Mouse (Mus musculus) embryonic facial prominence, embryonic 13.5 days (tissue): ENCODE results near the gene Tsga10ip. TPM values are rescaled to one million over a fixed set of nuclear protein-coding genes. Genes with fewer than 3 reads are reported as not detected.
"Not testable (repeated sequence)": the region's sequence is repeated elsewhere in the genome, so short reads cannot be mapped to it uniquely, and the experiment has no call there.

Experiments used
- ATAC-seq: fragments of 200-750 bp; cut with Nextera tagmentation; 2 replicates; pipeline ENCODE4 v1.8.0; 2017; ENCODE audit warnings: low read depth; ENCODE audit not compliant: insufficient number of reproducible peaks, insufficient read depth, low FRiP score, low TSS enrichment
- H3K27ac ChIP-seq: fragments of 300-500 bp; sonication (generic); 2 replicates; pipeline ENCODE4 v1.5.1; 2015; ENCODE audit warnings: moderate library complexity, mild to moderate bottlenecking, inconsistent platforms
- H3K27me3 ChIP-seq: fragments of 300-500 bp; sonication (generic); 2 replicates; pipeline ENCODE4 v1.6.1; 2015; ENCODE audit warnings: mild to moderate bottlenecking, inconsistent platforms
- H3K36me3 ChIP-seq: fragments of 300-500 bp; sonication (generic); 2 replicates; pipeline ENCODE4 v1.6.1; 2015; ENCODE audit warnings: mild to moderate bottlenecking, inconsistent platforms
- H3K4me1 ChIP-seq: fragments of 300-500 bp; sonication (generic); 2 replicates; pipeline ENCODE4 v1.6.1; 2015; ENCODE audit warnings: inconsistent platforms
- H3K4me2 ChIP-seq: fragments of 300-500 bp; sonication (generic); 2 replicates; pipeline ENCODE4 v1.6.1; 2015; ENCODE audit warnings: moderate library complexity, mild to moderate bottlenecking, inconsistent platforms
- H3K4me3 ChIP-seq: fragments of 300-500 bp; sonication (generic); 2 replicates; pipeline ENCODE4 v1.5.1; 2015; ENCODE audit warnings: mild to moderate bottlenecking, inconsistent platforms
- H3K9ac ChIP-seq: fragments of 300-500 bp; sonication (generic); 2 replicates; pipeline ENCODE4 v1.6.1; 2015; ENCODE audit warnings: mild to moderate bottlenecking, inconsistent platforms
- H3K9me3 ChIP-seq: fragments of 300-500 bp; sonication (generic); 2 replicates; pipeline ENCODE4 v1.6.1; 2016; ENCODE audit warnings: inconsistent platforms
- WGBS: fragments of 180-500 bp; shearing (Covaris S2); methylation state at CpG from one replicate; pipeline ENCODE4 v1.1.7; 2015; ENCODE audit warnings: mixed read lengths; 5-methylcytosine and 5-hydroxymethylcytosine counted together
- polyA plus RNA-seq: library from polyadenylated mRNA; unstranded; fragments of >200 nt; fragmentation: Nextera tagmentation; extraction: Ambion mirVana; gene quantifications from 2 replicates; pipeline ENCODE4 v1.2.1, GENCODE M21; 2015

Gene Tsga10ip
- polyA plus RNA-seq, 1 experiment from 2014 or later, result not detected

DNA sequence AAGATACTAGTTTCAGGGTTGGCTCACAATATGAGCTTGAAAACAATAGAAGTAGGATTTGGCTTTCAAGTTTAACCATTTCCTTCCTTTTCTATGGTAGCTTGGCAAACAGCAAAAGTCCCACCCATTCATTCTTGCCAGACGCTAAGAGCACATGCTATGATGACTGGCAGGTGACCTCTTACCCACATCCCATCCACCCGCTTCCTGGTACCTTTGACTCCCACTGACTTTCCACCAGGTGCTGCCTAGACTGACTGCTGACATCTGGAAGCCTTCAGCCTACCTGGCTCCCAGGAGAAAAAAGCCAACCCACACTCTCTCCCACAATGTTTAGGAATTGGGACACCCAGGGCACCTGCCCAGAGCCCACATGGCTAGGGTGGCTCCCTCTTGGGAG is 38.2 kb downstream of the Tsga10ip start:
- H3K36me3 ChIP-seq, result peaks cover 35% of the 10 kb centered on the region
- no peak overlapping the region for H3K27ac ChIP-seq
- 91% methylated on average over 2 of the region's 2 CpGs for WGBS
- peaks cover 19% of the 10 kb centered on the region for H3K4me1 ChIP-seq
- H3K4me2 ChIP-seq, result no peak overlapping the region
- H3K9ac ChIP-seq, result no peak overlapping the region
- no peak for ATAC-seq
- no peaks in the 10 kb centered on the region for H3K27me3 ChIP-seq
- H3K4me3 ChIP-seq, result no peak overlapping the region
- H3K9me3 ChIP-seq, result no peaks in the 10 kb centered on the region

DNA sequence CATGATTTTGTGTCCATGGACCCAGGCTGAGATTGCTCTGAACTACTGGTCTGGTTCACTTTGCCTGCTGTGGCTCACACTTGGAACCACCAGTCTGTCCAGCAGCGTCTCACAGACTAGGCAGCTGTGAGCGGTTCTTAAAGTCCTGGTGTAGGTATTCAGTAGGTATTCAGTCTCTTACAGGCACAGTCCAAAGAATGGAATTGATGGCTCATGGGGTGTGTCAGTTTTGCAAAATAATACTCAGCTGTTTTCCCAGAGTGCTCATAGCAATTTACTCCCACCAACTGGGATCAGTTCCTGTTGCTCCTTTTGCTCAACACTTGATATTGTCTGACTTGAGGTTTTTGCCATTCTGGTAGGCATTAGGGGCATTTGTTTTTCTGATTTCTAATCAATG is 40.1 kb downstream of the Tsga10ip start:
- H3K36me3 ChIP-seq, result peaks cover 25% of the 10 kb centered on the region
- no peak overlapping the region for H3K27ac ChIP-seq
- 84% methylated on average over 2 of the region's 2 CpGs for WGBS
- H3K4me1 ChIP-seq, result peaks cover 6% of the 10 kb centered on the region
- no peaks in the 10 kb centered on the region for H3K9me3 ChIP-seq
- no peaks in the 10 kb centered on the region for H3K27me3 ChIP-seq
- no peak overlapping the region for H3K4me2 ChIP-seq
- no peak overlapping the region for H3K9ac ChIP-seq
- ATAC-seq, result no peak
- H3K4me3 ChIP-seq, result no peak overlapping the region

DNA sequence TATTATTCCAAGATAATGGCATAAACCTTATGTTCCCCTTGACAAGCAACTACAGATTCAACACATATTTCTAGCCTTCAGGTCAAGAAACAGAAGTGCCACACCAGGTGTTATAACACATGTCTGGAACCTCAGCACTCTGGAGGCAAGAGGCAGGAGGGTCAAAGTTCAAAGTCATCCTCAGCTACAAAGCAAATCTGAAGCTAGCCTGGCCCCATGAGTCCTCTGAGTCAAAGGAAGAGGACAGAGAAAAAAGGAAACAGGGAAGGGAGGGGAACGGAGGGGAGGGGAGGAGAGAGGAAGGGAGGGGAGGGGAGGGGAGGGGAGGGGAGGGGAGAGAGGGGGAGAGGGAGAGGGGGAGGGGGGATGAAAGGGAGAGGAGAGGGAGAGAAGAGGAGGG is 46.2 kb downstream of the Tsga10ip start:
- Histone ChIP-seq H3K9me3 (no peaks in the 10 kb centered on the region), H3K36me3 (no peaks in the 10 kb centered on the region), H3K27ac (no peak overlapping the region), H3K27me3 (no peaks in the 10 kb centered on the region), H3K4me3 (no peak overlapping the region), H3K9ac (no peak overlapping the region), H3K4me2 (no peak overlapping the region), H3K4me1 (no peaks in the 10 kb centered on the region)
- no CpG with 5 or more reads among the region's 1 CpGs for WGBS
- no peak for ATAC-seq

- Histone ChIP-seq H3K9me3 (no peaks in the 10 kb centered on the region), H3K27ac (no peak overlapping the region), H3K36me3 (no peaks in the 10 kb centered on the region), H3K4me2 (no peak overlapping the region), H3K4me3 (no peak overlapping the region), H3K9ac (0 out of 2 replicates have a peak overlapping the region, but pooled peaks have one; percentile 16), H3K4me1 (peaks cover 6% of the 10 kb centered on the region; the same call in 1 of the 2 replicates), H3K27me3 (peaks cover 6% of the 10 kb centered on the region)
- 70% methylated on average over 2 of the region's 2 CpGs for WGBS
- no peak for ATAC-seq
Observed at GRCm38 (mm10) chr19:5353609-5354008, 48.7 kb downstream of the Tsga10ip start.

DNA sequence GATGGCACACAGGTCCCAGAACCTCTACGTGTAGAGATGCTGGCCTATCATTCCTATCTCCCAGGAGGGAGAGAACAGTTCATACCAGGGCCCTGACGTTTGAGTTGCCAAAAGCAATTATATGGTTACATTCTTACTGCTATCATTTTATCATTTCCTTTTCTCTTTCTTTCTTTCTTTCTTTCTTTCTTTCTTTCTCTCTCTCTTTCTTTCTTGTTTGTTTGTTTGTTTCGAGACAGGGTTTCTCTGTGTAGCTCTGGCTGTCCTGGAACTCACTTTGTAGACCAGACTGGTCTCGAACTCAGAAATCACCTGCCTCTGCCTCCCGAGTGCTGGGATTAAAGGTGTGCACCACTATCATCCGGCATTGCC is 52.8 kb downstream of the Tsga10ip start, which contains the start of gene Cst6:
TSS of gene Cst6 (minus strand) at position 73 of the 372 bp plus-strand sequence.
- H3K4me1 ChIP-seq, H3K27ac ChIP-seq, H3K9me3 ChIP-seq, ATAC-seq, H3K36me3 ChIP-seq: not testable (repeated sequence)
- Histone ChIP-seq H3K4me3 (peak within 1 kb of the TSS; percentile 39), H3K27me3 (peaks cover 12% of the 10 kb centered on the region), H3K9ac (peak within 1 kb of the TSS; percentile 69), H3K4me2 (peak within 1 kb of the TSS; percentile 69)
- WGBS, result 60% methylated on average over 6 of the region's 6 CpGs

DNA sequence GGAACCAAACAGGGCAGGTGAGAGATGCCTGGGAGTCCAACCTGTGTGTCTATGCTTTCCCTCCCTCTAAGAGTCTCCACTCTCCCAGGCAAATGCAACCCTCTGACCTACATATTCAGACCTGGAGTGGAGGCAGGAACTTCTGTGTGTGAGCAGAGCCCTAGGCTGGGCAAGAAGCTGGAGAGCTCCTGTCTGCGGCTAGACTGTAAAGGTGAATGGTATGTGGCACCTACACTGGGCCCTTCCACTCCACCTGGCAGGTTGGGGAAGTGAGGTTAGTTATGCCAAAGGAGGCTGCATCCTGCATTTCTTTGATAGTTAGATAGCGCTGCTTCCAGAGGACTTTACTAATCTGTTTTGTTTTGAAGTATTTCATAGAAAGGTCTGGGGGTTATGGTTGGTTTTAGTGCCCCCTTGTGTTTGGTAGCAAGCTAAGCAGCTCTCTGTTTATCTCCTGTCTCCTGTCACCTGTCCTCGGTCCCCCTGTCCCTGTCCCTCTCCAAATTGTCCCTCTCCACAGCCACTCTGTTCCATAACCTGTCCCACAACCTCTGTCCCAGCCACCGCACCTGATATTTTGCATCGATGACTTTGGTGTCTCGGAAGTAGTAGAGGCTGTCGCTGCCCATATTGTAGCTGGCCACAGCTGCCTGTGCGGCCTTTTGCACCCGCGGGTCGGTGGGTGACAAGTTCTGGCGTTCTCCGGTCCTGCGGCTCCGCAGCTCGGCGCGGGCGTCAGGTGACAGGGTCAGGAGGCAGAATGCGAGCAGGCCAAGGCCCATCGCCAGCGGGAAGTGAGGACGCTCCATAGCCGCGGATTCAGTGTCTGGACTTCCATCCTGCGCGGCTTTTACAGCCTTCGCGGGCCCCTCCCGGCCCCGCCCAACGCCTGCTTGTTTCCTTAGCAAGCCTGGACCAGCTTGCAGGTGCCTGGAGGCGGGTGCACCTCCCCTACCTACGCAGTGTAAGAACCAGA is 53.5 kb downstream of the Tsga10ip start:
- 4% methylated on average over 34 of the region's 34 CpGs for WGBS
- no peak for ATAC-seq
- peak overlapping the region; percentile 69 for H3K4me2 ChIP-seq
- H3K4me3 ChIP-seq, result peak overlapping the region; percentile 39
- no peaks in the 10 kb centered on the region for H3K36me3 ChIP-seq
- peak overlapping the region; percentile 69 for H3K9ac ChIP-seq
- H3K27me3 ChIP-seq, result peaks cover 12% of the 10 kb centered on the region
- no peaks in the 10 kb centered on the region for H3K9me3 ChIP-seq
- no peak overlapping the region for H3K27ac ChIP-seq
- peaks cover 6% of the 10 kb centered on the region; the same call in 1 of the 2 replicates for H3K4me1 ChIP-seq

GRCm38 (mm10) chr19:5348064-5348463 is 54.3 kb downstream of the Tsga10ip start:
- Histone ChIP-seq H3K27ac (no peak overlapping the region), H3K27me3 (peaks cover 12% of the 10 kb centered on the region), H3K4me3 (no peak overlapping the region), H3K4me2 (no peak overlapping the region), H3K9me3 (no peaks in the 10 kb centered on the region), H3K36me3 (no peaks in the 10 kb centered on the region), H3K4me1 (peaks cover 6% of the 10 kb centered on the region; the same call in 1 of the 2 replicates), H3K9ac (no peak overlapping the region)
- no peak for ATAC-seq
- WGBS, result 72% methylated on average over 6 of the region's 6 CpGs

DNA sequence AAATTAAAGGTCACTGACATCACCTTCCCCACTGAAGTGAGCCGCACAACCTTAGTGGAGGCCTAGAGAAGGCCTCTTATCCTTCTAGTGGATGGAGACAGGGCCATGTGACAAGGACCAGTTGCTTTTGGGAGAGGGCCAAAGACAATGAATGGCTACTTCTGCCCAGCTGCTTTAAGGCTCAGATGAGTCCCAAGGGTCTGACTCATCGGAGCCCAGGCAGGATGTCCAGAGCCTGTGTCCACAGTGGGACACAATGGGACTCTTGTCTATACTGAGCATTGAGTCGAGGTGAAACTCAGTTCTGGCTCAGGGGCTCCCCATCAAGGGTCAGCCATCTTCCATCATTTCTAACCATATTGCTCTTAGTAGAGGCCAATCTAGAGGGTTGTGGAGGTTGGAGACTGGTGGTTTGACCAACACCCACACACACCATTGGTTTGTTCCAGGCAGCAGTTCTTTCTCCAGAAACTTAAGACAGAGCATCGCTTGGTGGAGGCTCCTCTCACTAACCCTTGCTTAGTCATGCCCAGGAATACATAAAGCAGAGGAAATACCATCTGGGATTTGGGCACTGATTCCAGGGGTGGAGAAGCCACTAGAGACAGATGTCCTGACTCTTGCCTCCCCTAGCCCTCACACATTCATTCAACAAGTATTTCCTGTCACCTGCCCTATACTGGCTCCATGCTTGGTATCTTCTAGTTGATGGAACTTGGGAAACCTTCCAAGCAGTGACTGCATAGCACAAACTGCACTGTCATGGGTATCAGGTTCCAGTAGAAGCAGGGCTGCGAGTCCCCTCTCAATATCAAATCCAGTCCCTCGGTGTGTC is 56.8 kb downstream of the Tsga10ip start:
- H3K4me1 ChIP-seq, result peaks cover 6% of the 10 kb centered on the region; the same call in 1 of the 2 replicates
- no peaks in the 10 kb centered on the region for H3K36me3 ChIP-seq
- no peak overlapping the region for H3K4me3 ChIP-seq
- peaks cover 12% of the 10 kb centered on the region for H3K27me3 ChIP-seq
- WGBS, result 58% methylated on average over 6 of the region's 6 CpGs
- no peak for ATAC-seq
- H3K9me3 ChIP-seq, result no peaks in the 10 kb centered on the region
- H3K9ac ChIP-seq, result no peak overlapping the region
- no peak overlapping the region for H3K4me2 ChIP-seq
- H3K27ac ChIP-seq, result no peak overlapping the region

DNA sequence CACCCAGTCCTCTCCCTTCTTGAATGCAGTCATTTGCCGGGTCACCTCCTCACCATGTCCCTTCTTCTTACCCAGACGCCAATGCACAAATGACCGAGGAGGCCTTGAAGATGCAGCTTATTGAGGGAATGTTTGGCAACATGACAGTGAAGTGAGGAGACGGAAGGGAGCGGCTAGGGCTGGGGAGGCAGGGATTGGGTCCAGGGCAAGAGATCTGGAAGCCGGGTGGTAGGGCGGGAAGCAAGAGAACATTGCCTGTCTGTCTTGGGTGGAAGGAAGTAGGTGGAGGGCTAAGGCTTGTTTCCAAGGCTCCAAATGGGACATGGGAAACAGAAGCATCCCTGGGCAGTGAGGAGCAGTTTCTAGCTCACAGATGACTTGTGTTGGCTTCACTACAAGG is 61.0 kb downstream of the Tsga10ip start:
- H3K27me3 ChIP-seq, result no peaks in the 10 kb centered on the region
- H3K36me3 ChIP-seq, result no peaks in the 10 kb centered on the region
- ATAC-seq, result no peak
- H3K4me3 ChIP-seq, result no peak overlapping the region
- H3K27ac ChIP-seq, result no peak overlapping the region
- H3K4me2 ChIP-seq, result no peak overlapping the region
- 89% methylated on average over 7 of the region's 7 CpGs for WGBS
- no peak overlapping the region for H3K9ac ChIP-seq
- H3K9me3 ChIP-seq, result no peaks in the 10 kb centered on the region
- H3K4me1 ChIP-seq, result no peaks in the 10 kb centered on the region
